Mouse (Mus musculus) thymus, adult 18-20 months (tissue): Measurements from ENCODE around the gene Prune2.
"Not testable (repeated sequence)": the region's sequence is repeated elsewhere in the genome, so short reads cannot be mapped to it uniquely, and the experiment has no call there.

ENCODE experiments used
- DNase-seq, 2 experiments: peaks; one replicate each; pipeline ENCODE4 v3.0.0; 2022; ENCODE audit warnings: mixed read lengths in 2 of 2

Gene Prune2

DNA sequence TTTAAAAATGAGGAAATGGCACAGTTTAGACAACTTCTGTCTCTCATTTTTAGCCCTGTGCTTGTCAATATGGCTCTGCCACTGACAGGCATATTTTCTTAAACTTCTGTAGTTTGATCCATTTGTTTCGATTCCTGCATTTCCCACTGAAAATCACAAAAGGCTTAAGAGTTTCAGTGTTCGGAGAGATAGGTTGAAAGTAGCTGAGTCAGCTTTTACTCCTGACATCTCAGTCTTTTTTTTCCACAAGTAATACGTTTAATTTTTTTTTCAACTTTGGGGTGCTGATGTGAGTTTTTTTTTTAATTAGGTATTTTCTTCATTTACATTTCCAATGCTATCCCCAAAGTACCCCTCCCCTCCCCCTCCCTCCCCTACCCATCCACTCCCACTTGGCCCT lies 174.6 kb downstream of the Prune2 start:
- DNase-seq, result no peak

DNA sequence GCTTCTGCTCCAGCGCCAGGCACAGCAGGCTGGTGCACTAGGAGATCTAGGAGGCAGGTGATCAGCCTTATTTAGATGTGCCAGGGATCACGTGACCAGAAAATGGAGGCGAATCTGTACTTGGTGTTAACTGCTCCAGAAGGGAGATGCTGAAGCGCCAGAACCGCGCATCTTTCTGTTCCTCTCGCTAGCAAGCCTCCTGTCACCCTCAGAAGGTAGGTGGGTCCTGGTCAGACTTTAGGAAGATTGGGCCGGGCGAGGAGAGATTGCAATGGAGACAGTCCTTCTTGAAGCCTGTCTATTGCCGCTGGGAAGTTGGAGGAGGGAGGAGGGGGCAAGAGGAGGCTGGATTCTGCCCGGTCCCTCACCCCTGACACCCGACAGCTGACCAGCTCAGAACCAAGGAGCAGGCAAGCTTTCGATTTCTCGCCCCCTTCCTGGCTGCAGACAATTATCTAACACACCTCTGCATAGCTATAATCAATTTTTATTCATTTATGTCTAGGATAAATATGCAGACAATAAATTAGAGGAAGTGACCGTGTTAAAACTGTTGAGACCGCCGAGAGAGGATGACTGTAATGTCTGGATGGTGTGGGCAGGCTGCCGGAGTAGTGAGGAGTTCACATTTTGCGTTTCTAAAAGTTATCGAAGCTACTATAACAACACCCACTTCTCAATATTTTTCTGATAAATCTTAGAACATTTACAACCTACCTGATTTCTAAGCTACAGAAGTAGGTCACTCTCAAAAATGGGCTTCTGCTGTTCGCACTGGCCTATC lies 181.0 kb downstream of the Prune2 start:
- DNase-seq, result no peak

GRCm38 (mm10) chr19:17137656-17138055 lies 181.7 kb downstream of the Prune2 start:
- no peak for DNase-seq

GRCm38 (mm10) chr19:17138144-17138915 lies 182.4 kb downstream of the Prune2 start:
- DNase-seq, result no peak

- no peak for DNase-seq
These were observed 184.3 kb downstream of the Prune2 start for GRCm38 (mm10) chr19:17140016-17140914.

- DNase-seq, result no peak
These were observed 187.3 kb downstream of the Prune2 start for GRCm38 (mm10) chr19:17143245-17143644.

GRCm38 (mm10) chr19:17144205-17144604 lies 188.3 kb downstream of the Prune2 start:
- DNase-seq, result no peak

DNA sequence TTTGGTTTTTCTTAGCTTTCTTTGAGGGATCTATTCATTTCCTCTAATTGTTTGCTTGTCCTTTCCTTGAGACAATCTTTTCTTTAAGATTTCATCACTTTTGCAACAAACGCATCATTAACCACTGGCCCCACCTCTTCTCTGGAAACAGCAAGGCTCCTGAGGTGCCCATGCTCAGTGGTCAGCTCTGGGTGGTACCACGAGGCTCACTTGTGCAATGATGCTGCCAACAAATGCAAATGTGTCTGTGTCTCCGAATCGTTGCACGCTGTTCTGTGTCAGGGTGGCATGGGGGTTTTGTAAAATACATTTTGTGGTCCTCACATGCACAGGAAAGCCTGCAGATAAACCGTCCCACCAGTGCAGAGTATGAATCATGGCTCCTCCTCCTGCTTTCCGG lies 194.1 kb downstream of the Prune2 start:
- no peak for DNase-seq

- DNase-seq, result no peak
These were observed 195.9 kb downstream of the Prune2 start for GRCm38 (mm10) chr19:17151781-17152180.

DNA sequence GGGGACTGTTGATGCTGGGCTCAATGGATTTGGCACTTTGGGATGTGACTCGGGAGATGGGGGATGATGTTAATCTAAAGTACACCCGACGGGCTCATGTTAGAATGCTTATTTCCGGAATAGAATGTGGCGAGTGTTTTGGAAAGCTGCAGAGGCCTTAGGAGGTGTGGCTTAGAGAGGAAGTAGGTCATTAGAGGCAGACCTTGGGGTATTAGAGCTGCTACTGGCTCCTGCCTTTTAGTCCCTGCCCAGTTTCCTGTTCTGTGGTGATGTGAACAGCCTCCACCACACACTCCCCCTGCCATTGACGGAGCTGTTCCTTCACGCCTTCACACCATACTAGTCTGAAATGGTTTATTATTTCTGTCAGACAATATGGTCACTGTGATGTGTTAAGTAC lies 196.5 kb downstream of the Prune2 start:
- no peak for DNase-seq

GRCm38 (mm10) chr19:17153911-17154639 lies 198.2 kb downstream of the Prune2 start:
- DNase-seq, result no peak

GRCm38 (mm10) chr19:17155216-17155615 lies 199.3 kb downstream of the Prune2 start:
- no peak for DNase-seq

- no peak for DNase-seq
These were observed 203.8 kb downstream of the Prune2 start for GRCm38 (mm10) chr19:17159676-17160075.

DNA sequence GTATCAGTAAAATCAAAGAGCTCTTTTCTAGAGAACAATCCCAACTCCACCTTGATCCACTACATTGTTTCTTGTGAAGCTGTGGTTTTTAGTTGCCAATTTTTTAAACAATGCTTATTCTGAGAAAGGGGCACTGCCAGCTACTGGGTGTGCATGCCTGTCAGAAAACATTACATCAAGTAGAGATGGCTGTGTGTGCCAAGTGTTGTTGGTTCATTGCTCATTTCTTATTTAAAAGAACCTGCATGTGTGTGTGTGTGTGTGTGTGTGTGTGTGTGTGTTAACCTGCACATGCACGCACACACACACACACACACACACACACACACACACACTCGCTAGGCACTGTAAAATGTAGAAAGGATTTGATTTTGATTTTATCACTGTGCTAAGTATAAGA lies 204.3 kb downstream of the Prune2 start:
- DNase-seq, result no peak

DNA sequence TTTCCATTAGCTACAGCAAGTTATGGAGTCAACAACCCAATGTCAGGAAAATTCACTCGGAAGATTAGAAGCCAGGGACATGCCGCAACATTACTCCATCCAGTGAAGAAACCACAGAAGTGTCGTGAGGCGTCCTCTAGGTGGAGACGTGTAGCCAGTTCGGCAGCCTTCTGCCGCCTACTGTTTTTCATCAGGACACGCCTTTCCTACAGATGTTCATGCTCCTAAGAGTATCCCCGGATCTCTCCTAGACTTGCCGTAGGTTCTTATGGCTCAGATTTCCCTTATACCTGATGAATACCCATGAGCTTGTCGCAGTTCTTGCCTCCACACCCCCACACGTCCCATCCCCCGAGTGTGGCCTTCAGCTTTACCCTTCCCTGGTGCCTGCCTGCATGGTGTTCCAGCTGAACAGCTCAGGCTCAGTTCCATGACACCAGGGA lies 207.6 kb downstream of the Prune2 start:
- peak; percentile 3 to 10 for DNase-seq

GRCm38 (mm10) chr19:17166288-17166687 lies 210.4 kb downstream of the Prune2 start:
- no peak for DNase-seq

GRCm38 (mm10) chr19:17168186-17168585 lies 212.3 kb downstream of the Prune2 start:
- DNase-seq, result no peak

- DNase-seq, result no peak
These were observed 213.8 kb downstream of the Prune2 start for GRCm38 (mm10) chr19:17169746-17170145.

DNA sequence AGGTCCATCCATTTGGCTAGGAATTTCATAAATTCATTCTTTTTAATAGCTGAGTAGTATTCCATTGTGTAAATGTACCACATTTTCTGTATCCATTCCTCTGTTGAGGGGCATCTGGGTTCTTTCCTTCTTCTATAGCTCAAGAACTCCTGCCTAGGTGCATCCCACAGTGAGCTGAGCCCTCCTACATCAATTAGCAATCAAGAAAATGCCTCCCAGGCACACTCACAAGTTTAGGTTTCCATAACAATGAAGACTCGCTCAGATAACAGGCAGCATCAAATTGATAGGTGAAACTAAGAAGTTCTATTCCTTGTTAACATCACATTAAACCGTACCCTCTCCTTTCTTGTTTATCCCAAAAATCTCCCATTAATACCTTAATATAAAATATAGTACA lies 218.6 kb downstream of the Prune2 start:
- DNase-seq, result not testable (repeated sequence)

DNA sequence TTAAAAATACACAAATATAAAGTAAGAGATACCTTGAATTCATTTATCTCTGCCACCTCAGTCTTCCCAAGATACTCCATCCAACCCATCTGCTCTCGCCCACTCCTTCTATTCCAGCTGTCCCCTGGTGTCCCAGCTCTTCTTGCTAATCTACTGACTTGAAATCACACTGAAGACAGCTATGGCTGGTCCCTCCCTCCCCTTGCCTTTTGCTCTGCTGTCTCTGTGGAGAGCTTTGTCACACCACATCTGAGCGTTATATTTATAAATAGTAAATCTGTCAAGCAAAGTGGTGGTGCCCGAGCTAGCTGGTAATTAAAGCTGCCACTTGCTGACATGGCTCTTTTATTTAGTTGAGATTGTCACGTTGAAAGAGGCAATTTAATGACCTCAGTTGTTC lies 224.6 kb downstream of the Prune2 start:
- no peak for DNase-seq

GRCm38 (mm10) chr19:17194730-17195129 lies 238.8 kb downstream of the Prune2 start:
- no peak for DNase-seq

DNA sequence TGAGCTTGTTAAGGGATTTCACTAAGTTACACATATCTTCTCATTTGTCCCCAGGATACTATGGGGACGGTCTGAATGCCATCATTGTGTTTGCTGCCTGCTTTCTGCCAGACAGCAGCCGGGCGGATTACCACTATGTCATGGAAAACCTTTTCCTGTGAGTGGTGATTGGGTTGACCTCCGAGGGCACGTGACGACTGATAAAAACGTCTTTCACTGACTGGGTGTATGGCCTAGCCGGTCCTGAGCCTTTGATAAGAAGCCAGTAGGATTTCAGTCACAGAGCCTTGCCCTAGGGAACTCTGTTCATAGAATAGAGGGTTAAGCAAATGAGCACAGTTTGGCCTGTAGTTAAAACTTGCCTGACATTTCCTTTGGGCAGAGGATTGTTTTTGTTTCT lies 243.1 kb downstream of the Prune2 start:
- no peak for DNase-seq
